8 mouse cellular contexts compared by ENCODE assay signal in the genomic region with DNA sequence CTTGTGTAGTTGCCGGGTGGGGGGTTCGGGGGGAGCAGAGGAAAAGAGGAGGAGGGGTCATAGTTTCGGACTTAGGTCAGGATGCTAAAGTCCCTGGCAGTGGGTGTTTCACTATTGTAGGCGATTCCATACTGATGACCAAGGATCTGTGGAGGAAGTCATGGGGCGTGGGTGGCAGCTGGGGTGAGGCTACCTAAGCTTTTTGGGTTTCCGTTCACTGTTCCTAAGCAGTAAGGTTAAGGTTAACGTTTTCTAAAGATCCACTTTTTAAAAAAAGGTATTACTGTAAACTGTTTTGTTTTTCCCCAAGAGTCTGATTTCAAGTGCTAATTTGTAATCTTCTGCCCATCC. TPM values are rescaled to one million over a fixed set of nuclear protein-coding genes. Genes with fewer than 3 reads are reported as not detected.
A peak's percentile ranks its signal among the peaks of the same experiment; 100 is the strongest.
DNase-seq lines count a peak whose midpoint lies in the region; ATAC-seq and TF ChIP-seq lines count a peak whose summit lies in the region.

No protein-coding gene starts in this region.

- peak overlapping the region; percentile 59 for H3K4me2 ChIP-seq in lung, embryonic 14.5 days
- peak overlapping the region; percentile 54 for H3K4me2 ChIP-seq in intestine, embryonic 15.5 days (replicated peaks)
- H3K4me2 ChIP-seq in neural tube, embryonic 13.5 days = peak overlapping the region; percentile 55

- ATAC-seq in lung, embryonic 14.5 days (ENCODE audit: insufficient read depth) = no peak
- ATAC-seq in intestine, embryonic 15.5 days = no peak
- ATAC-seq in neural tube, embryonic 13.5 days (ENCODE audit: low read depth) = peak; percentile 36

- H3K9ac ChIP-seq in lung, embryonic 14.5 days = peak overlapping the region; percentile 64
- H3K9ac ChIP-seq in intestine, embryonic 15.5 days = peak overlapping the region; percentile 52
- H3K9ac ChIP-seq in neural tube, embryonic 13.5 days = peak overlapping the region; percentile 75

- TF ChIP-seq CTCF in lung, embryonic 14.5 days (IDR thresholded peaks at IDR 0.05; ENCODE audit: low read depth) = no peak

- WGBS in lung, embryonic 14.5 days = 18% methylated on average over 7 of the region's 7 CpGs
- WGBS in forebrain, embryonic 10.5 days = 26% methylated on average over 7 of the region's 7 CpGs
- WGBS in intestine, embryonic 15.5 days = 27% methylated on average over 7 of the region's 7 CpGs
- WGBS in neural tube, embryonic 13.5 days = 22% methylated on average over 7 of the region's 7 CpGs

- H3K4me3 ChIP-seq in lung, embryonic 14.5 days (ENCODE audit: low read depth, low read length) = peak overlapping the region; percentile 42
- H3K4me3 ChIP-seq in forebrain, embryonic 10.5 days = peak overlapping the region; percentile 53
- H3K4me3 ChIP-seq in intestine, embryonic 15.5 days (replicated peaks) = peak overlapping the region; percentile 40
- peak overlapping the region; percentile 48 for H3K4me3 ChIP-seq in neural tube, embryonic 13.5 days

- H3K27ac ChIP-seq in lung, embryonic 14.5 days (ENCODE audit: low read depth) = peak overlapping the region; percentile 93
- peak overlapping the region; percentile 91 for H3K27ac ChIP-seq in forebrain, embryonic 10.5 days
- H3K27ac ChIP-seq in intestine, embryonic 15.5 days = peak overlapping the region; percentile 81; the same call in 1 of the 2 replicates
- peak overlapping the region; percentile 94 for H3K27ac ChIP-seq in neural tube, embryonic 13.5 days (replicated peaks)

- no peaks in the 10 kb centered on the region for H3K36me3 ChIP-seq in lung, embryonic 14.5 days (ENCODE audit: insufficient read depth)
- H3K36me3 ChIP-seq in forebrain, embryonic 10.5 days (replicated peaks) = peaks cover 11% of the 10 kb centered on the region
- H3K36me3 ChIP-seq in intestine, embryonic 15.5 days = no peaks in the 10 kb centered on the region
- no peaks in the 10 kb centered on the region for H3K36me3 ChIP-seq in neural tube, embryonic 13.5 days

- no peaks in the 10 kb centered on the region for H3K4me1 ChIP-seq in lung, embryonic 14.5 days (ENCODE audit: insufficient read depth)
- no peaks in the 10 kb centered on the region for H3K4me1 ChIP-seq in forebrain, embryonic 10.5 days
- no peaks in the 10 kb centered on the region for H3K4me1 ChIP-seq in intestine, embryonic 15.5 days (replicated peaks)
- H3K4me1 ChIP-seq in neural tube, embryonic 13.5 days (replicated peaks) = no peaks in the 10 kb centered on the region

- H3K27me3 ChIP-seq in lung, embryonic 14.5 days (ENCODE audit: insufficient read depth, low read length) = no peaks in the 10 kb centered on the region
- H3K27me3 ChIP-seq in forebrain, embryonic 10.5 days (ENCODE audit: poor library complexity, severe bottlenecking) = no peaks in the 10 kb centered on the region
- H3K27me3 ChIP-seq in intestine, embryonic 15.5 days (replicated peaks) = no peaks in the 10 kb centered on the region
- H3K27me3 ChIP-seq in neural tube, embryonic 13.5 days = no peaks in the 10 kb centered on the region

- no peak for DNase-seq in lung, embryonic 14.5 days
- DNase-seq in lung, postnatal 36 days = no peak
- DNase-seq in forebrain, embryonic 10.5 days (ENCODE audit: extremely low spot score, low spot score) = no peak
- no peak for DNase-seq in left cerebral cortex, adult 18-20 months (ENCODE audit: low spot score in 2 of 2)
- DNase-seq in layer of hippocampus, adult 18-20 months (ENCODE audit: low spot score in 2 of 2) = no peak
- no peak for DNase-seq in adrenal gland, adult 2 months

- H3K9me3 ChIP-seq in lung, embryonic 14.5 days (ENCODE audit: low read depth, low read length) = no peaks in the 10 kb centered on the region
- H3K9me3 ChIP-seq in forebrain, embryonic 10.5 days = no peaks in the 10 kb centered on the region
- no peaks in the 10 kb centered on the region for H3K9me3 ChIP-seq in intestine, embryonic 15.5 days
- no peaks in the 10 kb centered on the region for H3K9me3 ChIP-seq in neural tube, embryonic 13.5 days

RNA-seq across cellular contexts. Expression of a gene that starts 1.2 kb away (rescaled TPM):
- polyA plus RNA-seq in lung, embryonic 14.5 days (2014; fragmentation: Nextera tagmentation; extraction: Ambion mirVana) = 86.4 and 90.0 TPM in 2 replicates
- 91.9 and 96.6 TPM in 2 replicates for polyA plus RNA-seq in forebrain, embryonic 10.5 days (2016; fragmentation: Nextera tagmentation; extraction: Ambion mirVana)
- 97.5 and 110 TPM in 2 replicates for polyA plus RNA-seq in intestine, embryonic 15.5 days (2015; fragmentation: Nextera tagmentation; extraction: Ambion mirVana)
- 268 and 277 TPM in 2 replicates for polyA plus RNA-seq in neural tube, embryonic 13.5 days (2015; fragmentation: Nextera tagmentation; extraction: Ambion mirVana)
- total RNA-seq in left cerebral cortex, adult 18-20 months (2021) = 100 to 1,000 TPM; 186 to 189 TPM
- total RNA-seq in layer of hippocampus, adult 18-20 months (2021) = 100 to 1,000 TPM; 183 to 186 TPM
- 100 to 1,000 TPM; 120 to 133 TPM for total RNA-seq in adrenal gland, adult 2 months (2021)
- 229 and 248 TPM in 2 replicates for polyA plus RNA-seq in adrenal gland, adult 2 months (2012; rRNA removed)
